Mouse (Mus musculus) Muller cell, postnatal 12 days (primary cell): ENCODE measurements around the gene Marc1.
A peak's percentile ranks its signal among the peaks of the same experiment; 100 is the strongest.

ENCODE experiments used
- DNase-seq: peaks from one replicate; pipeline ENCODE4 v3.0.0-alpha.2; 2015; ENCODE audit errors: inconsistent ontology term

Gene Marc1

DNA sequence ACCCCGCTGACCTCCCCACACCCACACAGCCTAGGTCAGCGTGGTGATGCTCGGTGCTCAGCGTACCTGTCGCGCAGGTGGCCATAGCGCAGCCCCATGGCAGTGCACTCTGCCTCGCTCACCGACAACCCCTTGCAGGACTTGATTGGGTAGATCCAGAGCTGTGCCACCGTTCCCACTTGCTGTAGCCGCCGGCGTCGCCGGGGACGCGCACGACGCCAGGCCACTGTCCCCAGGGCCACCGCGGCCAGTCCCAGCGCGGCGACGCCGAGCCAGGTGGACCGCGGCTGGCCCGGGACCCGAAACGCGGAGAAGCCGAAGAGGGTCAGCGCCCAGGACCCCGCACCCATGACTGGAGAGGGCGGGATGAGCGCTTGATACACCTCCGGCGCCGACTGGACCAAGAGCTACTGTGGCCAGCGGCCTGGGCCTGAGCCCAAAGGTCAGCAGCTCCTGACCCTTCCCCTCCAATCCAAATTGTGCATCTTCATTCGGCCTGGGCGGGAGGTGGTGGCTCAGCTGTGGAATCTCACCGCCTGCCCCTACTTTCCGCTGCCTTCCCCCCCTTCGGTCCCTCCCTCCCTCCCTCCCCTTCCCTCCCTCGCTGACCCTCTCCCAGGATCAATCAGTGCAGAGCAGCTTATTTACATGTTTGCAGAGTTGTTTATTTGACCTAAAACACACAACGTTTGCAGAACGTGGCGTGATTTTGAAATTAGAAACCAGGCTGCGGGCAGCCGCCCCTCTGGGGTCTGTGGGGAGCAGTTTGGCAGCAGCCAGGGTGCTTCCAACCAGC lies at the start of gene Marc1:
Gene Marc1, minus strand, starts transcription at position 534 of the 796 bp plus-strand sequence.
- DNase-seq = no peak

- DNase-seq = no peak
Measured at GRCm38 (mm10) chr1:184860276-184860675, 49.2 kb upstream of the Marc1 start.

DNA sequence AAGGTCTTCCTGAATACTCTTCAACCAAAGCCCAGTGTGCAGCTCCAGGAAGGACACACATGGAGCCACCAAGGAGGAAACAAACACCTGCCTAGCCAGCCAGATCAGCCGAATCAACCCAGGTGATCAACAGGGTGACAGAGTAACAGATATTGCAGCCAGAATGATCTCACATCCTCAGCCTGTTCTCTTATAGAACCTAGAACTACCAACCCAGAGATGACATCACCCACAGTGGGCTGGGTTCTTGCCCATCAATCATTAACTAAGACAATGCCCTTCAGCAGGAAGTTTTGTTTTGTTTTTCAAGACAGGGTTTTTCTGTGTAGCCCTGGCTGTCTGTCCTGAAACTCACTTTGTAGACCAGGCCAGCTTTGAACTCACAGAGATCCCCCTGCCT lies 47.1 kb upstream of the Marc1 start:
- no peak for DNase-seq

- no peak for DNase-seq
Measured at GRCm38 (mm10) chr1:184857216-184857615, 46.1 kb upstream of the Marc1 start.

DNA sequence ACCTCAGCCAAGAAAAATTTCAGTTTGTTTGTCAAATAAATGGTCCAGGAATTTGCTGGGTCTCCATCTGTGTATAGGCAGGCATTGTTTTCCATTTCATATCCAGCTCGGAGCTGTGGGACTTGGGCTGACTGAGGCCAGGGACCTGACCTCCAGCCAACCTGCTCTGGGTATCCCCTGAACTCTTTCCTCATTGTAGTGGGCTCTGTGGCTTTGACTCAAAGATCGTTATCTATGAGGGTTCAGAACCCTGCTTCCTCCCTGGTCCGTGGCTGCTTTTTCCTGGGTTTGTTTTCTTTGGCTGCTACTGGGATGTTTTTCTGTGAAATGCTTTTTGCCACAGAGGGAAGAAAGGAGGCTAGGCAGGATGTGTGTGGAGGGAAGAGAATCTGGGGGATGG lies 42.8 kb upstream of the Marc1 start:
- DNase-seq = peak; percentile 57

DNA sequence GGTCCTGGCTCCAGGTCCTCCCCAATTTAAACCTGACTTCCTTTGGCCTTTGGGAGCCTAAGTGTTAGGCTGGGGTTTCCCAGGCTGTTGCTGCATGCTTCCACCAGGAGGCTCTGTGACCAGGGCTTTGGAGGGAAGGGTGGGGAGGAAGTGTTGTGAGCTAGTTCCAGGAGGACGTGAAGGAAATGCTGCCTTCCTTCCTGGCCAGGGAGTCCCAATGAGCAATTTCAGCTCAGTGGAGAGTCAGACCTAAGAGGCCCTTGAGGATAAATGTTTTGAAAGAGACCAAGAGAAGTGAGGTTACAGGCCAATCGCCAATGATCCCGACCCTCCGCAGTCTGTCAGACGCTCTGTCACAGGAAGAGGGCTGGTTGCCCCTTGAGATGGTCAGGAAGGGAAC lies 42.2 kb upstream of the Marc1 start:
- DNase-seq = peak; percentile 64

DNA sequence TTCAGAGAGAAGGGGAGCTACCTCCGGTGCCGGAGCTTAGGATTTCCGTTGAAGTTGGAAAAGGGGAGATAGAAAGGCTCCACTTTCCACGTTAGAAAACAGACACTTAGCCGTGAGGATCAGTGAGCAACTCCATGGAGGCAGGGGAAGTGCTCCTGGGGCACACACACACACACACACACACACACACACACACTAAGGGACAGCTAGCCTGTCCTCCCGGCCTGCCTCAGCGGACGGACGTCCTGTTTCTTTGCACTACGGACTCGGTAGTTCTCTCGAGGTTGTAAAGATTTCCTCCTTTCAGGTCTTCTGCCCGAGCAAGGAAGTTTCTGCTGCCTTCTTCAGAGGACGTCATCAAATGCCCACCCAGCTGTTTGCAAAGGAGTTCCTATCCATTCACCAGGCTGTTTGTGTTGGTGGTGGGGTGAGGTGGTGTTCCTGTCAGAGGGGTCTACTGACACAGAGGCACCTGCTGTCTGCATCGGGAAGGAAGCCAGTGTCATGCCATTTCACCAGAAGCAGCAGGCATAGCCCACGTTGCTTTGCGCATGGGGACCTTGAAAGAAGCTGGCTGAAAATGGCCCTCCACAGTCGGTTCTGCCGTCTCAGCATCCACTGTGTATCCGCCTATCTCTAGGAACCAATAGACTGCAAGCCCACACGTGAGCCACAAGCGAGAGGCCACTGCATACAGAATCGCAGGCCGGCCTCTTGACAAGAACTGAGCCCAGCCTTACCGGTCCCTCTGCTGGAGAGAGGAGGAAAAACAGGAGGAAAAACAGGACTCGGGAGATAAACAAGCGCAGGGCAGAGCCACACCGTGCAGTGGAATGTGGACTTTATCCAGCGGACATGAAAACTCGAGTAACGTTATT lies 40.9 kb upstream of the Marc1 start:
- peak; percentile 81 for DNase-seq

GRCm38 (mm10) chr1:184851166-184851565 lies 40.1 kb upstream of the Marc1 start:
- no peak for DNase-seq

- DNase-seq = no peak
Measured at GRCm38 (mm10) chr1:184846973-184847372, 35.9 kb upstream of the Marc1 start.

GRCm38 (mm10) chr1:184846092-184846750 lies 35.1 kb upstream of the Marc1 start, which contains the start of gene Marc2:
Marc2 (minus strand) TSS chr1:184846451.
- DNase-seq = no peak

GRCm38 (mm10) chr1:184845111-184846071 lies 34.3 kb upstream of the Marc1 start:
- peak; percentile 95 for DNase-seq

GRCm38 (mm10) chr1:184844326-184845066 lies 33.4 kb upstream of the Marc1 start:
- peak; percentile 73 for DNase-seq

GRCm38 (mm10) chr1:184837649-184838048 lies 26.5 kb upstream of the Marc1 start:
- no peak for DNase-seq

DNA sequence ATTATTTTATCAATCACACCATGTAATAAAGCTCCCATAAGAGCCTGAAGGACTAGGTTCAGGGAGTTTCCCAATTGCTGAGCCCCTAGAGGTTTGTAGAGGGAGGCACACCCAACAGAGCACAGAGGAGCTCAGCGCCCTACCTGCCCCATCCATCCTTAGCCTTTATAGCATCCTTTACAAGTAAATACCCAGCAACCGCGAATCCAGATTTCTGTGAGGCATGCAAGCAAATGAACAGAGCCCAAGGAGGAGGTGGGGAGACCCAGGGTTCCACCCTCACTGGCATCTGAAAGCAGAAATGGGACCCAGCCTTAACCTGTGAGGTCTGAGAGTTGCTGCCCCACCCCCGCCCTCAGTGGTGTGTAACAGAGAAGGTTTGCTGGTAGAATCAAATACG lies 25.2 kb upstream of the Marc1 start:
- no peak for DNase-seq

DNA sequence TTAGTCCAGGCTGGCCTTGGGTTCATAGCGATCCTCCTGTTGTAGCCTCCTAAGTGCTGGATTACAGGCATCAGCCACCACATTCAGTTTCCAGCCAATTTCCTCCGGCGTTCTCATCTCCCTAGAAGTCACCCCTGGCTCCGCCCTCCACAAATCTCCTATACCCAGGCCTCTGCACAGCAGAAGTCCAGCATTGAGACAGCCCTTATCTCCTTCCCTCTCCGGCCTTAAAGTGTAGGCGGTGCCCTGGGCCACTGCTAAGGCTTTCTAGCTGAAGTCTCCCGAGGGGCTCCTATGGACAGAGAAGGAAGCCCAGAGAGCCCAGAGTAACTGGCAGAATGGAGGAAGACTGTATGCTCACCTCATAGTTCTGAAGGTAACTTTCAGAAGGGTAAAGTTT lies 22.4 kb upstream of the Marc1 start:
- no peak for DNase-seq

DNA sequence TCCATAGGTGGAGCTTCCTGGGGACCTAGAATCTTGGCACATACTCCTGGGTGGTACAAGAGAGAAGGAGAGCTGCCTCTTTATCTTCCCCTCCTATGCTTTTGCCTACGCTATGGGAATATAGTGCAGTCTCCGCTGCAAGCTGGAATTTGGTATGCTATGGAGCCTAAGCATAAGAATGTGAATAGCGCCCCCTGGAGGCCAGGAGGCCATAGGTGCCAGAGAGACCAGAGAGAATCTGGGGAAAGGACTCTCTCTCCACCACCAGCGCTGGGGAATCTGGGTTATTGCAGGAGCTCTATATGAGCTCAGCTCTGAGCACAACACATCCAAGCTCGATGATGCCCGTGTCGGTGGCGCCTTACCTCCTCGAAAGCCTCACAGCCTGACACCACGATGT lies 21.1 kb upstream of the Marc1 start:
- no peak for DNase-seq

DNA sequence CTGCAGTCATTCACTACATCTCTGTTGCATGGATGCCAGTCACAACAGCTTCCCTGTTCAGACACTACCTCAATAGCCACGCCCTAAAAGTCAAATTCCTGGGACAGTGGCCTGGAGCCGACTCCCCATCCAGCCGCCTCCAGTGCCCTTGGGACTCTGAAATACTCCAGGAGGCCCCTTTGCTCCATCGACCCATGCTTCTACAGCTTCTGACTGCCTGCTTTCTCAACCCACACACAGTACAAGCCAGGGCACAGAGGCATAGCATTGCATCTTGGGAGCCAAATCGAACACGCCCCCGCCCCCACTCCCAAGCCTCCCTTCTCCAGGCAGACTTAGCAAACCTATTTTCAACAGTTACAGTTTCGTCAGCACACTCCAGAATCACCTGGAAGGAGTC lies 18.8 kb upstream of the Marc1 start:
- DNase-seq = no peak

DNA sequence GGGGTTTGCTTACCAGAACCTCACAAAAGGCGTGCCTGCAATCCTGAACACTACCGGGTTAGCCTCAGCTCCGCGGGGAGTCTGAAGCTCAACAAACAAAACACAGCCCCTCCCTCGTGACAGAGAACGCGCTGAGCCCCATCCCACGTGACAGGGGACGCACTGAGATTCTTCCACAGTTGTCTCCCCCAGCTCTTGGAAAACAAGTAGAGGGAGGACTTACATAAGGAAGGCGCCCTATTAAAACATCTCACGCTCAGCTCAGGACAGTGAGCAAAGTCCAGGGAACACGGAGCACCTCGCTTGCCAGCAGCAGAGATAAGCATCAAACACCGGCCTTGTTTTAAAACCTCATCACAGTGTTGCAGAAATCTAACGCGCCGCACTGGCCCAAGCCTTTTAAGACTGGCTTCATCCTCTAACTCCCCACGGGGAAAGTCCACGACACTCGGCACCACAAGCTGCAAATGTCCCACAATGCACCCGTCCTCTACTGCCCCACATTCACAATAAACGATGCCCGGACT lies 16.1 kb upstream of the Marc1 start:
- DNase-seq = peak; percentile 36

GRCm38 (mm10) chr1:184825093-184825492 lies 14.0 kb upstream of the Marc1 start:
- DNase-seq = no peak

DNA sequence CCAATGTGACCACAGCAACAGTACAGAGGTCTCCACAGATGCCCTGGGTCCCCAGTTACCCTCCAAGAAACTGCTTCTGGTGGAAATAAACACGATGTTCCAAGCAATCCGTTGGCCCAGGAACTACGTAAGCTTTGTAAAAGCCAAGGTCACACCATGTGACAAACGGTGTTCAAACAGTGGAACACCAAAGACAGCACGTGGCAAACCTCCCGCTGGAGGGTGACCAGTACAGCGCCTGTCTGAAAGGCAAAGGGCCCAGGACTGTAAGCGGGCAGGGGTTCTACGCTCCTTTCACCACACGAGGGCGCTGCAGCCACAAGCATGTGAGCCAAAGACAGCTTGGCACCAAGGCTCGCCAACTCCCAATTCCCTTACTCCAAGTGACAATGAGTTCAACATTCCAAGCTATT lies 13.3 kb upstream of the Marc1 start:
- DNase-seq = peak; percentile 90
